Mouse (Mus musculus): ENCODE results near the gene Golm1.

Golm1 gene

GRCm38 (mm10) chr13:59647484-59647883 is 28.1 kb downstream of the Golm1 start:
- in situ Hi-C loops (cut with MboI, MseI) = no loop called here

GRCm38 (mm10) chr13:59646674-59647244 is 28.9 kb downstream of the Golm1 start:
- in situ Hi-C loops (cut with MboI, MseI) = no loop called here

- in situ Hi-C loops (cut with MboI, MseI) = no loop called here
These were observed 30.1 kb downstream of the Golm1 start for GRCm38 (mm10) chr13:59645491-59645890.

GRCm38 (mm10) chr13:59642818-59643217 is 32.8 kb downstream of the Golm1 start:
- in situ Hi-C loops (cut with MboI, MseI) = loop anchor here in 1 of 2 experiments (5.0 kb wide), 1 partner anchor 84 kb away; no protein-coding TSS in a partner anchor

- in situ Hi-C loops (cut with MboI, MseI) = loop anchor here in 1 of 2 experiments (5.0 kb wide), 1 partner anchor 87 kb away; no protein-coding TSS in a partner anchor
These were observed 35.5 kb downstream of the Golm1 start for GRCm38 (mm10) chr13:59640178-59640440.

- in situ Hi-C loops (cut with MboI, MseI) = loop anchor here in 1 of 2 experiments (5.0 kb wide), 1 partner anchor 88 kb away; no protein-coding TSS in a partner anchor
These were observed 36.0 kb downstream of the Golm1 start for GRCm38 (mm10) chr13:59639368-59640177.

- in situ Hi-C loops (cut with MboI, MseI) = no loop called here
These were observed 37.8 kb downstream of the Golm1 start for GRCm38 (mm10) chr13:59637800-59638199.

- in situ Hi-C loops (cut with MboI, MseI) = no loop called here
These were observed 41.0 kb downstream of the Golm1 start for GRCm38 (mm10) chr13:59634637-59635036.

- in situ Hi-C loops (cut with MboI, MseI) = loop anchor here in 1 of 2 experiments (10.0 kb wide), 1 partner anchor 518 kb away; no protein-coding TSS in a partner anchor
These were observed 48.9 kb downstream of the Golm1 start for GRCm38 (mm10) chr13:59626739-59627138.

GRCm38 (mm10) chr13:59624903-59625302 is 50.7 kb downstream of the Golm1 start:
- in situ Hi-C loops (cut with MboI, MseI) = loop anchor here in 1 of 2 experiments (10.0 kb wide), 1 partner anchor 520 kb away; no protein-coding TSS in a partner anchor

- in situ Hi-C loops (cut with MboI, MseI) = loop anchor here in 1 of 2 experiments (10.0 kb wide), 1 partner anchor 520 kb away; no protein-coding TSS in a partner anchor
These were observed 51.2 kb downstream of the Golm1 start for GRCm38 (mm10) chr13:59624389-59624788.

- in situ Hi-C loops (cut with MboI, MseI) = loop anchor here in 1 of 2 experiments (10.0 kb wide), 1 partner anchor 523 kb away; no protein-coding TSS in a partner anchor
These were observed 53.7 kb downstream of the Golm1 start for GRCm38 (mm10) chr13:59621643-59622489.

GRCm38 (mm10) chr13:59618463-59618862 is 57.1 kb downstream of the Golm1 start:
- in situ Hi-C loops (cut with MboI, MseI) = no loop called here

- in situ Hi-C loops (cut with MboI, MseI) = no loop called here
These were observed 60.1 kb downstream of the Golm1 start for GRCm38 (mm10) chr13:59615554-59615953.

- in situ Hi-C loops (cut with MboI, MseI) = no loop called here
These were observed 60.5 kb downstream of the Golm1 start for GRCm38 (mm10) chr13:59615152-59615551.

- in situ Hi-C loops (cut with MboI, MseI) = no loop called here
These were observed 61.7 kb downstream of the Golm1 start for GRCm38 (mm10) chr13:59613868-59614267.

- in situ Hi-C loops (cut with MboI, MseI) = no loop called here
These were observed 65.2 kb downstream of the Golm1 start for GRCm38 (mm10) chr13:59610437-59610836.

- in situ Hi-C loops (cut with MboI, MseI) = loop anchor here in 1 of 2 experiments (10.0 kb wide), 1 partner anchor 645 kb away; no protein-coding TSS in a partner anchor
These were observed 65.7 kb downstream of the Golm1 start for GRCm38 (mm10) chr13:59609885-59610284.

- in situ Hi-C loops (cut with MboI, MseI) = loop anchor here in 1 of 2 experiments (10.0 kb wide), 1 partner anchor 649 kb away; no protein-coding TSS in a partner anchor
These were observed 70.2 kb downstream of the Golm1 start for GRCm38 (mm10) chr13:59605221-59605922.

GRCm38 (mm10) chr13:59604511-59604910 is 71.1 kb downstream of the Golm1 start:
- in situ Hi-C loops (cut with MboI, MseI) = loop anchor here in 1 of 2 experiments (10.0 kb wide), 1 partner anchor 650 kb away; no protein-coding TSS in a partner anchor

- in situ Hi-C loops (cut with MboI, MseI) = loop anchor here in 1 of 2 experiments (10.0 kb wide), 1 partner anchor 652 kb away; no protein-coding TSS in a partner anchor
These were observed 72.5 kb downstream of the Golm1 start for GRCm38 (mm10) chr13:59603096-59603495.
